Mouse (Mus musculus) embryonic facial prominence, embryonic 15.5 days (tissue): ENCODE results near the gene Rbm38. TPM values are rescaled to one million over a fixed set of nuclear protein-coding genes. Genes with fewer than 3 reads are reported as not detected.

ENCODE experiments used
- ATAC-seq: fragments of 200-750 bp; cut with Nextera tagmentation; 2 replicates; pipeline ENCODE4 v1.8.0; 2017; ENCODE audit warnings: low read depth, moderate TSS enrichment; ENCODE audit not compliant: insufficient number of reproducible peaks, low FRiP score, low TSS enrichment
- H3K27ac ChIP-seq: fragments of 300-500 bp; sonication (generic); replicated peaks from 2 replicates; pipeline ENCODE4 v1.5.1; 2015; ENCODE audit warnings: mild to moderate bottlenecking, inconsistent platforms
- H3K27me3 ChIP-seq: fragments of 300-500 bp; sonication (generic); 2 replicates; pipeline ENCODE4 v1.6.1; 2015; ENCODE audit warnings: inconsistent platforms
- H3K36me3 ChIP-seq: fragments of 300-500 bp; sonication (generic); 2 replicates; pipeline ENCODE4 v1.6.1; 2015; ENCODE audit warnings: mild to moderate bottlenecking, inconsistent platforms
- H3K4me1 ChIP-seq: fragments of 300-500 bp; sonication (generic); 2 replicates; pipeline ENCODE4 v1.6.1; 2015; ENCODE audit warnings: inconsistent platforms
- H3K4me2 ChIP-seq: fragments of 300-500 bp; sonication (generic); replicated peaks from 2 replicates; pipeline ENCODE4 v1.6.1; 2015; ENCODE audit warnings: mild to moderate bottlenecking, inconsistent platforms
- H3K4me3 ChIP-seq: fragments of 300-500 bp; sonication (generic); replicated peaks from 2 replicates; pipeline ENCODE4 v1.5.1; 2015; ENCODE audit warnings: mild to moderate bottlenecking, inconsistent platforms
- H3K9ac ChIP-seq: fragments of 300-500 bp; sonication (generic); 2 replicates; pipeline ENCODE4 v1.6.1; 2015; ENCODE audit warnings: inconsistent platforms
- H3K9me3 ChIP-seq: fragments of 300-500 bp; sonication (generic); replicated peaks from 2 replicates; pipeline ENCODE4 v1.6.1; 2016; ENCODE audit warnings: inconsistent platforms
- WGBS: fragments of 180-500 bp; shearing (Covaris S2); methylation state at CpG from one replicate; pipeline ENCODE4 v1.1.7; 2015; 5-methylcytosine and 5-hydroxymethylcytosine counted together
- polyA plus RNA-seq: library from polyadenylated mRNA; unstranded; fragments of >200 nt; fragmentation: Nextera tagmentation; extraction: Ambion mirVana; gene quantifications from 2 replicates; pipeline ENCODE4 v1.2.1, GENCODE M21; 2015

The Rbm38 gene
- polyA plus RNA-seq, 1 experiment from 2014 or later, result 27.5 TPM

DNA sequence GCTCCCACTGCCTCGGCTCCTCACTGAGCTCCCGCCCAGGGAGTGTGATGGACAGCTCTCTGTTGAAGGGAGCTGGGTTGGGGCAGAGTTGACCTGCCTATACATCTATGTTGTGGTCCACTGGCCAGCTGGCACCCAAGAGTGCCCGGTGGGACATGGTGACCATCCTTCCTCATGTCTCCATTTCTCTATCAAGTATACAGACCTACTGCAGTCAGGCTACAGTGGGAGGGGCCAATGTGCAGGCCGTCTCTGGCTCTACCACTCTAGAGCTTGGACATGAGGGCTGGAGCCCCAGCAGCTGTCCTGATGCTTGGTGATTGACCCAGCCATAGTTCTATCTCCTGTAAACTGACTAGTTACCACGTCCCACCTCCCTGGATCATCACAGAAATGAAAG is 17.0 kb downstream of the Rbm38 start:
- no peaks in the 10 kb centered on the region for H3K27me3 ChIP-seq

GRCm38 (mm10) chr2:173037827-173038607 is 17.7 kb downstream of the Rbm38 start:
- Histone ChIP-seq H3K36me3 (peaks cover 24% of the 10 kb centered on the region), H3K9ac (no peak overlapping the region), H3K4me3 (no peak overlapping the region), H3K27ac (no peak overlapping the region), H3K27me3 (no peaks in the 10 kb centered on the region), H3K9me3 (no peaks in the 10 kb centered on the region), H3K4me2 (no peak overlapping the region), H3K4me1 (0 out of 2 replicates have a peak, but pooled peaks cover under 1% of the 10 kb centered on the region)
- no peak for ATAC-seq
- WGBS, result 70% methylated on average over 7 of the region's 7 CpGs

More for the DNA sequence above, 17.0 kb downstream of the Rbm38 start:
- Histone ChIP-seq H3K4me2 (no peak overlapping the region), H3K4me3 (no peak overlapping the region), H3K9ac (no peak overlapping the region), H3K27ac (no peak overlapping the region), H3K36me3 (peaks cover 27% of the 10 kb centered on the region), H3K4me1 (no peaks in the 10 kb centered on the region), H3K9me3 (no peaks in the 10 kb centered on the region)
- 76% methylated on average over 5 of the region's 5 CpGs for WGBS
- ATAC-seq, result no peak

DNA sequence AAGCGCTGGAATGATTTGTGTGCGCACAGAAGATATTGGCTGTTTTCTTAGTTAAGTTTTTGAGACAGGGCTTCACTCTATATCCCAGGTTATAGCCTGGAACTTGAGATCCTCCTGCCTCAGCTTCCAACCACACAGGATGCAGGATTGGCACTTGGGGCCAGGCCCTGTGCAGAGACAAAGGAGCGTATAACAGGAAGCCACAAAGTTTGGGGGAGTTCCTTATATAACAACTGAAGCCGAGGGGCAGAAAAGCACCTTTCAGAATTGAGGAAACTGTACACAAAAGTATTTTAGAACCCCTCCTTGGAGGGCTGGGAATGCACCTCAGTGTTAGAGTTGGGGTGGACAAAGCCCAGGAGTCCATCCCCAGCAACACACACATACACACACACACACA is 18.7 kb downstream of the Rbm38 start:
- H3K27me3 ChIP-seq, result no peaks in the 10 kb centered on the region
- no peak overlapping the region for H3K4me3 ChIP-seq
- WGBS, result 90% methylated on average over 4 of the region's 4 CpGs
- H3K27ac ChIP-seq, result no peak overlapping the region
- H3K4me1 ChIP-seq, result 0 out of 2 replicates have a peak, but pooled peaks cover 2% of the 10 kb centered on the region
- H3K9ac ChIP-seq, result no peak overlapping the region
- H3K9me3 ChIP-seq, result no peaks in the 10 kb centered on the region
- no peak overlapping the region for H3K4me2 ChIP-seq
- peaks cover 14% of the 10 kb centered on the region; the same call in 1 of the 2 replicates for H3K36me3 ChIP-seq
- ATAC-seq, result no peak

- no peak overlapping the region for H3K4me2 ChIP-seq
- 88% methylated on average over 3 of the region's 3 CpGs for WGBS
- no peaks in the 10 kb centered on the region for H3K9me3 ChIP-seq
- no peaks in the 10 kb centered on the region for H3K36me3 ChIP-seq
- no peak overlapping the region for H3K27ac ChIP-seq
- 0 out of 2 replicates have a peak, but pooled peaks cover 2% of the 10 kb centered on the region for H3K4me1 ChIP-seq
- no peak overlapping the region for H3K9ac ChIP-seq
- H3K27me3 ChIP-seq, result no peaks in the 10 kb centered on the region
- no peak overlapping the region for H3K4me3 ChIP-seq
- ATAC-seq, result no peak
Observed at GRCm38 (mm10) chr2:173040803-173041202, 20.5 kb downstream of the Rbm38 start.

- no peaks in the 10 kb centered on the region for H3K36me3 ChIP-seq
- no peak overlapping the region for H3K4me2 ChIP-seq
- 58% methylated on average over 5 of the region's 5 CpGs for WGBS
- 0 out of 2 replicates have a peak, but pooled peaks cover 2% of the 10 kb centered on the region for H3K4me1 ChIP-seq
- H3K9me3 ChIP-seq, result no peaks in the 10 kb centered on the region
- ATAC-seq, result no peak
- H3K27ac ChIP-seq, result no peak overlapping the region
- H3K27me3 ChIP-seq, result no peaks in the 10 kb centered on the region
- no peak overlapping the region for H3K4me3 ChIP-seq
- H3K9ac ChIP-seq, result no peak overlapping the region
Observed at GRCm38 (mm10) chr2:173041242-173041641, 20.9 kb downstream of the Rbm38 start.

- WGBS, result 81% methylated on average over 1 of the region's 1 CpGs
- H3K9ac ChIP-seq, result no peak overlapping the region
- H3K4me1 ChIP-seq, result peaks cover 6% of the 10 kb centered on the region; the same call in 1 of the 2 replicates
- no peak overlapping the region for H3K4me3 ChIP-seq
- no peaks in the 10 kb centered on the region for H3K9me3 ChIP-seq
- no peaks in the 10 kb centered on the region for H3K36me3 ChIP-seq
- no peak for ATAC-seq
- H3K4me2 ChIP-seq, result no peak overlapping the region
- H3K27me3 ChIP-seq, result no peaks in the 10 kb centered on the region
- no peak overlapping the region for H3K27ac ChIP-seq
Observed at GRCm38 (mm10) chr2:173041893-173042292, 21.6 kb downstream of the Rbm38 start.

DNA sequence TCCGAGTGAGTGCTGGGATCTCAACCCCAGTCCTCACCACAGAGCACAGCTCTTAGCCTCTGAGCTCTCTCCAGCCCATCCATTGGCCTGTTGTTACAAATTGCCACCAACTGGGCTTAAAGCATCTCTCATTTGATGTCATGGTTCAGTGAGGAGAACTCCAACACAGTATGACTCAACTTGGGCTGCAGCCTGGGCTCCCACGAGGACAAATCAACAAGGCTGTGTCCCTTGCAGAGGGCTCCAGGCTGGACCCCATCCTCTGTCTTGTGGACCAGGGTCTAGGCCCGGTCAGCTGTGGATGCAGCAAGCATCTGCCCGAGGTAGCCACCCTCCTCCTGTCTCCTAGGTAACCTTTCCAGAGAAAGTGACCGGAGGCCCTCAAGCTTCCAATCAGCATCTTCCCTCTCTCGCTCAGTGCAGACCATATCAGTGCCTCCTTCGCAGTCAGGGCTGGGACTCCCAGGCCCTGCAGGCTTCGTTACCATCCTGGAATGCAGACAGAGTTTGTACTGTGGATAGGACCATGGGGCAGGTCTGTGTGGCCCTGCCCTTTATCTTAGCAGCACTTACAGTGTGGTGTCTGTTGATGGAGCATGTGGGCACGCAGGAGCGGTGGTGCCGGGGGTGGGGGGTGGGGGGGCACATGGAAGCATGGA is 22.3 kb downstream of the Rbm38 start:
- Histone ChIP-seq H3K36me3 (no peaks in the 10 kb centered on the region), H3K4me3 (no peak overlapping the region), H3K27ac (no peak overlapping the region), H3K9ac (no peak overlapping the region), H3K27me3 (no peaks in the 10 kb centered on the region), H3K4me2 (no peak overlapping the region), H3K4me1 (peaks cover 8% of the 10 kb centered on the region; the same call in 1 of the 2 replicates), H3K9me3 (no peaks in the 10 kb centered on the region)
- no peak for ATAC-seq
- WGBS, result 61% methylated on average over 11 of the region's 11 CpGs

DNA sequence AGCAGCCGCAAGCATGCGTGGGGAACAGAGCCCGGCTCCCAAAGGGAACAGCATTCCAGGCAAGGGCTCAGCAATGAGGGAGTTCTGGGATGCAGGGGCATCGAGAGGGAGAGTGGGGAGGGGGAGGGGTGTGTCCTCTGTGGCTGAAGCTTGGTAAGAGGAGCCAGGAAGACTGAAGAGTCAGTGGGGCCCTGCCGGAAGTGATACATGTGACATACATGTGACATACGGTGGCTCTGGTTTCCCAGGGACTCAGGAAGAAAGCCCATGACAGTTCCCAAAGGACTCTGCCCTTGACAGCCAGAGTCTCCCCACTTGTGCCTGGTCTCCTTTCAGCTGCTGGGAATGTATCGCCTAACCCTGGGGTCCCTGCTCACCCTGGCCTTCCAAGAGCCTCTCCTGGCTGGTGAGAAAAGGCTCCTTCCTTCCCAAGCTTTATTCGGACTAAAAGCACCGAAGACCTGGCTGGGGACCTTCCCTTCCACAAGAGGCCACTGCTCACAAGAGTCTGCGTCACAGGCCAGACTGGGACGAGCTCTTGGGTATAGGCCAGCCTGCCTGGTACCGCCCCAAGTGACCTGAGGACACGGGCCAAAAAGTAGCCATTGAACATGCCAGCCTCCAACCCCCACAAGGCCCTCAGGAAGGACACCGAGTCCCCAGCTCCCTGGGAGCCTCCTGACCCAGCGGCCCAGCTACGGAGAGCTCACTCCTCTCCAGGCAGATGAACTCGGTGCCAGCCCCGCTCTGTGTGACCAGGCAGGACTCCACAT is 24.1 kb downstream of the Rbm38 start:
- Histone ChIP-seq H3K4me2 (no peak overlapping the region), H3K36me3 (no peaks in the 10 kb centered on the region), H3K4me1 (peaks cover 8% of the 10 kb centered on the region; the same call in 1 of the 2 replicates), H3K9me3 (no peaks in the 10 kb centered on the region), H3K4me3 (no peak overlapping the region), H3K9ac (no peak overlapping the region), H3K27ac (no peak overlapping the region), H3K27me3 (no peaks in the 10 kb centered on the region)
- ATAC-seq, result no peak
- WGBS, result 76% methylated on average over 18 of the region's 18 CpGs

GRCm38 (mm10) chr2:173046582-173047297 is 26.4 kb downstream of the Rbm38 start:
- no peaks in the 10 kb centered on the region for H3K27me3 ChIP-seq
- no peaks in the 10 kb centered on the region for H3K36me3 ChIP-seq
- no peak for ATAC-seq
- no peak overlapping the region for H3K4me2 ChIP-seq
- H3K9me3 ChIP-seq, result no peaks in the 10 kb centered on the region
- H3K4me1 ChIP-seq, result peaks cover 12% of the 10 kb centered on the region
- no peak overlapping the region; the same call in 1 of the 2 replicates for H3K27ac ChIP-seq
- no peak overlapping the region for H3K9ac ChIP-seq
- WGBS, result 44% methylated on average over 15 of the region's 15 CpGs
- H3K4me3 ChIP-seq, result no peak overlapping the region

- ATAC-seq, result no peak
- H3K9ac ChIP-seq, result no peak overlapping the region
- H3K27ac ChIP-seq, result no peak overlapping the region
- H3K9me3 ChIP-seq, result no peaks in the 10 kb centered on the region
- no peaks in the 10 kb centered on the region for H3K27me3 ChIP-seq
- H3K4me2 ChIP-seq, result no peak overlapping the region
- H3K4me3 ChIP-seq, result no peak overlapping the region
- H3K4me1 ChIP-seq, result peaks cover 12% of the 10 kb centered on the region
- H3K36me3 ChIP-seq, result no peaks in the 10 kb centered on the region
- WGBS, result 65% methylated on average over 5 of the region's 5 CpGs
Observed at GRCm38 (mm10) chr2:173047471-173047870, 27.2 kb downstream of the Rbm38 start.
